Mouse (Mus musculus) intestine, embryonic 14.5 days (tissue): ENCODE data around the gene Il2rb. TPM values are rescaled to one million over a fixed set of nuclear protein-coding genes. Genes with fewer than 3 reads are reported as not detected.

Source experiments
- ATAC-seq: fragments of 200-750 bp; cut with Nextera tagmentation; replicated peaks from 2 replicates; pipeline ENCODE4 v1.8.0; 2017; ENCODE audit warnings: low read depth, moderate number of reproducible peaks, moderate TSS enrichment, moderate library complexity; ENCODE audit not compliant: low FRiP score, low TSS enrichment
- DNase-seq: peaks from one replicate; pipeline ENCODE4 v3.0.0-alpha.2; 2018; ENCODE audit warnings: low spot score
- H3K27ac ChIP-seq: fragments of 300-500 bp; sonication (generic); 2 replicates; pipeline ENCODE4 v1.5.1; 2014; ENCODE audit warnings: low read depth, mild to moderate bottlenecking, control low read depth
- H3K27me3 ChIP-seq: fragments of 300-500 bp; sonication (generic); replicated peaks from 2 replicates; pipeline ENCODE4 v1.6.1; 2014; ENCODE audit warnings: low read length, control low read depth; ENCODE audit not compliant: control insufficient read depth, insufficient read depth
- H3K36me3 ChIP-seq: fragments of 300-500 bp; sonication (generic); 2 replicates; pipeline ENCODE4 v1.6.1; 2014; ENCODE audit warnings: low read length, control low read depth; ENCODE audit not compliant: control insufficient read depth, insufficient read depth
- H3K4me1 ChIP-seq: fragments of 300-500 bp; sonication (generic); replicated peaks from 2 replicates; pipeline ENCODE4 v1.6.1; 2014; ENCODE audit warnings: low read length, control low read depth, mixed read lengths; ENCODE audit not compliant: control insufficient read depth, insufficient read depth
- H3K4me2 ChIP-seq: fragments of 300-500 bp; sonication (generic); 2 replicates; pipeline ENCODE4 v1.6.1; 2014; ENCODE audit warnings: low read length
- H3K4me3 ChIP-seq: fragments of 300-500 bp; sonication (generic); 2 replicates; pipeline ENCODE4 v1.5.1; 2014; ENCODE audit warnings: low read depth, low read length, control low read depth, mixed read lengths
- H3K9ac ChIP-seq: fragments of 300-500 bp; sonication (generic); 2 replicates; pipeline ENCODE4 v1.6.1; 2014; ENCODE audit warnings: mild to moderate bottlenecking, low read length
- H3K9me3 ChIP-seq: fragments of 300-500 bp; sonication (generic); 2 replicates; pipeline ENCODE4 v1.6.1; 2016; ENCODE audit warnings: low read length, control low read depth; ENCODE audit not compliant: control insufficient read depth
- WGBS: fragments of 180-500 bp; shearing (Covaris S2); extraction: QIAGEN DNeasy Blood & Tissue Kit; methylation state at CpG from one replicate; pipeline ENCODE4 v1.1.7; 2014; 5-methylcytosine and 5-hydroxymethylcytosine counted together
- polyA plus RNA-seq: library from polyadenylated mRNA; unstranded; fragments of >200 nt; fragmentation: Nextera tagmentation; extraction: Ambion mirVana; gene quantifications from 2 replicates; pipeline ENCODE4 v1.2.1, GENCODE M21; 2014

Gene Il2rb
- polyA plus RNA-seq, 1 experiment from 2014 or later = 1.1 TPM

DNA sequence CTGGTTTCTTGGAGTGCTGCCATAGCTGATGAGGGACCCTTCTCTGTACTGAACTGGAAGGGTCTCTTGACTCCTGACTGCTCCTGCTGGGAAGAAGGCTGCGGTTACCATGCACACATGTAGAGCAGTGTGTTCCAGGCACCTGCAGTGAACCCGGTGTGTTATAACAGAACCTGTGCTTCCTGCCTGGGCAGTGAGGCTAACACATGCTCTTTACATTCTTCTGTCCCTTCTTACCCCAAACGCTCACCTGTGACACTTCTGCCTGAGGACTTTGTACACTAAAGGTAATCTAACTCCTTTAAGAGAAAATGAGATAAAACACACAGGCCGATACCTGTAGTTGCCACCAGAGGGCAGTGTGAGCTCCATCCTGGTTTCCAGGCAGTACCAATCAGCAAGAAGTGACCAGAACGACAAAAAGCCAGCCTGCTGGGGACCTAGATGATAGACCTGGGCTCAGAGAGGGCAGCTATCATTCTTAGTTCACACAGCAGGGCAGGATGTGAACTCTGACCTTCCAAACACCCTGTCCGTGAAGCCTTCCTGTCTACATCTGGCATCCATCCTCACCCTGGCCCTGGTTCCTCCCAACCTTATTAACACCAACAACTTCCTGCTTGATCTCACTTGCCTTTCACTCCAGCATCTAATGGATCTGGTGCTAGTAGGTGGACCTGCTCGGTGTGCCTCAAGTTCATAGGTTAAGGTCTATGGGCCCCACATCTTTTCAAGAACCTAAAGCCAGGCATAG, 19.5 kb upstream of the Il2rb start:
- WGBS = 30% methylated on average over 7 of the region's 7 CpGs
- no peak overlapping the region for H3K4me3 ChIP-seq
- H3K4me1 ChIP-seq = 0 out of 2 replicates have a peak, but pooled peaks cover 9% of the 10 kb centered on the region
- H3K36me3 ChIP-seq = no peaks in the 10 kb centered on the region
- H3K27ac ChIP-seq = no peak overlapping the region
- no peak overlapping the region for H3K9ac ChIP-seq
- no peaks in the 10 kb centered on the region for H3K9me3 ChIP-seq
- peak; percentile 94 for DNase-seq
- no peak for ATAC-seq
- H3K27me3 ChIP-seq = no peaks in the 10 kb centered on the region
- no peak overlapping the region for H3K4me2 ChIP-seq

DNA sequence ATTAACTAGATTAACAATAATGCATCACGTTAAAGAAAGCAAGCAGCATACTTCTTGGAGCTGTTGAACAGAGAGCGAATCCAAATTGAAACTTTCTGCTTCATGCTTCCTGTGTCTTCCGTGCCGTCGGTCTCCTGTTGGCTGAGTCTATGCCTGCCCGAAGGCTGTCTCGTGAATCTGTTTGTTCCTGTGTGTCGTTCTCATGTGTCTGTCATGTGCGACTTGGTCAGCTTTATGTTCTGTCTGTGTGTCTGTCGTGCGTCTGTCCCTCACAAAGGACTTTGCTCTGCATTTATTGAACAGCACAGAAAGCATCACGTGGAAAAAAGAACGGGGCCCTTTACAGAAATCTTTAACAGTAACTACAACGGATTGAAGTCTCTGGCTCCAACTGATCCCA, 17.9 kb upstream of the Il2rb start:
- Histone ChIP-seq H3K4me3 (no peak overlapping the region), H3K36me3 (no peaks in the 10 kb centered on the region), H3K4me2 (no peak overlapping the region), H3K4me1 (0 out of 2 replicates have a peak, but pooled peaks cover 10% of the 10 kb centered on the region), H3K9ac (no peak overlapping the region), H3K9me3 (no peaks in the 10 kb centered on the region), H3K27ac (no peak overlapping the region), H3K27me3 (no peaks in the 10 kb centered on the region)
- DNase-seq = no peak
- no peak for ATAC-seq
- WGBS = 81% methylated on average over 14 of the region's 14 CpGs

DNA sequence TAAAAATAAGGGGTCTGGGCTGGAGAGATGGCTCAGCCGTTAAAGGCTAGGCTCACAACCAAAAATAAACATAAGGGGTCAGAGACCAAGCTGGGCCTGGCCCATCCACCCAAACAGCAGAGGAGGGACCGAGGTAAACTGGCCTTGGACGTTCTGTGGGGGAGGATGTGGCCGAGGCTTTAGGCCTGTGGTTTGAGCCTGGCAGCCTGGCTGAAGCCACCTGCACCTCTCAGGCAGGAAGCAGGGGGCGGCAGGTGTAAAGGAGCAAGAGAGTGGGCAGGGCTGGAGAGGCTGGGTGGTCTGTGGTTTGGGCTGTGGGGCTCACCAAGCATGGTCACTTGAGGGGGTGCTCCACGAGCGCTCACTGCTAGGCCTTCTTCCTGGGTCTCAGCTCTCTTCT, 16.9 kb upstream of the Il2rb start:
- 58% methylated on average over 7 of the region's 7 CpGs for WGBS
- ATAC-seq (no peak), DNase-seq (no peak)
- Histone ChIP-seq H3K4me3 (no peak overlapping the region), H3K36me3 (no peaks in the 10 kb centered on the region), H3K4me1 (0 out of 2 replicates have a peak, but pooled peaks cover 10% of the 10 kb centered on the region), H3K4me2 (no peak overlapping the region), H3K9ac (no peak overlapping the region), H3K27ac (no peak overlapping the region), H3K9me3 (no peaks in the 10 kb centered on the region), H3K27me3 (no peaks in the 10 kb centered on the region)

DNA sequence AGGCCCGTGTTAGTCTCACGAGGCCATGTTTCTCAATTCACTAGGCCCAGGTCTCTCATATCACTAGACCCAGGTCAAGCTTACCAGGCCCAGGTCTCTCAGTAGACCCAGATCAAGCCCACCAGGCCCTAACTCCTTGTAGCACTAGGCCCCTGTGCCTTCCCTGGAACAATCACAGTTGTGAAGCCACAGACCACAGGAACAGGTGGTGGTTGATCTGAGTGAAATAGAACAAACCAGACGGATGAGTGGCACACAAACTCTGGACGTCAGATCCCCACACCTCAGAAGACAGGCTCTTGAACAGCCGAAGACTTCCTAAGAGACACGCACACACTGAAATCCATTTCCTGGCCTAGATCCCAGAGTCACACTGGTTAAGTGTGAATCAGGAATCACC, 15.7 kb upstream of the Il2rb start:
- Histone ChIP-seq H3K4me3 (no peak overlapping the region), H3K4me1 (0 out of 2 replicates have a peak, but pooled peaks cover 10% of the 10 kb centered on the region), H3K4me2 (no peak overlapping the region), H3K27me3 (no peaks in the 10 kb centered on the region), H3K27ac (no peak overlapping the region), H3K9me3 (no peaks in the 10 kb centered on the region), H3K9ac (no peak overlapping the region), H3K36me3 (no peaks in the 10 kb centered on the region)
- DNase-seq (no peak), ATAC-seq (no peak)
- 89% methylated on average over 6 of the region's 6 CpGs for WGBS

DNA sequence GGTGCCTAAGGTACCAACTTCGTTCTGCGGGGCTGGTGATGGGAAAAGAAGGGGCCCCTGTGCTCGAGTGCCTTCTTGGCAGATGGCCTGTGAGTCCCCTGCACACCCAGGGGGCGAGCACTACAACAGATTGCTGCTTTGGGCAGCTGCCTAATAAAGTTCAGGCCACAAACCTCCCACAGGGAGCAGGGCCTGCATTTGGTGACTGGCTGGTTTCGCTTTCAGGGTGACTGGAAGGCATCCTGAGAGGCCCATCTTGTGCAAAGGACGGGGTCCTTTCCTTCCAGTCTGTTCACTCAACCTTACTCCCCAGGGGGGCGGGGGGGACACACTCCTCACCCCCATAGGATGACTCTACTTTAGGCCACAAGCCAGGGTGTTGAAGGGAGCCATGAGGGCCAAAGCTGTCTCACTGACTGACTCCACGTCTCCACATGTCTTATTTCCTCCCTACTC, 15.1 kb upstream of the Il2rb start:
- Histone ChIP-seq H3K4me2 (0 out of 2 replicates have a peak overlapping the region, but pooled peaks have one; percentile 8), H3K36me3 (no peaks in the 10 kb centered on the region), H3K27ac (no peak overlapping the region), H3K4me1 (0 out of 2 replicates have a peak, but pooled peaks cover 10% of the 10 kb centered on the region), H3K27me3 (no peaks in the 10 kb centered on the region), H3K9ac (0 out of 2 replicates have a peak overlapping the region, but pooled peaks have one; percentile 5), H3K4me3 (no peak overlapping the region), H3K9me3 (no peaks in the 10 kb centered on the region)
- 64% methylated on average over 8 of the region's 8 CpGs for WGBS
- ATAC-seq = no peak
- no peak for DNase-seq

DNA sequence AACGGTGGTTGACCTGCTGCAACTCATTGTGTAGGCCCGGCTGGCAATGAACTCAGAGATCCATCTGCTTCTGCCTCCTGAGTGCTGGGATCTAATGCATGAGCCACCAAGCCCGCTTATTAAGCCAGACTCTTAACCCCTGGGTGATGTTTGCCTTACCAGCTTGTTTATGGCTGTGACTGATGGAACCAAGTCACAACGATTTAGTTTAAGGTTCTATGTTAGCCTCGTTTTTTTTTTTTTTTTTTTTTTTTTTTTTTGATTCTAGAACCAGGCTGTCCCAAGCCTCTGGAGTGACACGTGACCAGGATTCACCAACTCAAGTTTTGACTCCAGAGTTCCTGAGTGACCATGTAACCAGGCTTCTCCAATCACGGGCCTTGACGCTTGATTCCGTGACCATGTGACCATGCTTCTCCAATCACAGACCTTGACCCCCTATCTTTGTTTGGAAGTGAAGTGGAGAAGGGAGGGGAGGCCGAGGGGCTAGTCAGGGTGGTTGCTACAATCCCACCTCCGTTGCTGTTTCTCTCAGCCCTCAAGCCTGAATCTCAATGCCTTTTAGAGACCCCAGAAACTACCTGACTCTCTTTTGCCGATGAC, 14.3 kb upstream of the Il2rb start:
- no peak overlapping the region for H3K27ac ChIP-seq
- ATAC-seq (peak; percentile 47; the same call in 1 of the 2 replicates), DNase-seq (no peak)
- H3K4me3 ChIP-seq = no peak overlapping the region
- H3K36me3 ChIP-seq = no peaks in the 10 kb centered on the region
- no peaks in the 10 kb centered on the region for H3K27me3 ChIP-seq
- 0 out of 2 replicates have a peak, but pooled peaks cover 8% of the 10 kb centered on the region for H3K4me1 ChIP-seq
- 0 out of 2 replicates have a peak overlapping the region, but pooled peaks have one; percentile 8 for H3K4me2 ChIP-seq
- 44% methylated on average over 12 of the region's 12 CpGs for WGBS
- no peak overlapping the region for H3K9ac ChIP-seq
- H3K9me3 ChIP-seq = 0 out of 2 replicates have a peak, but pooled peaks cover 4% of the 10 kb centered on the region

DNA sequence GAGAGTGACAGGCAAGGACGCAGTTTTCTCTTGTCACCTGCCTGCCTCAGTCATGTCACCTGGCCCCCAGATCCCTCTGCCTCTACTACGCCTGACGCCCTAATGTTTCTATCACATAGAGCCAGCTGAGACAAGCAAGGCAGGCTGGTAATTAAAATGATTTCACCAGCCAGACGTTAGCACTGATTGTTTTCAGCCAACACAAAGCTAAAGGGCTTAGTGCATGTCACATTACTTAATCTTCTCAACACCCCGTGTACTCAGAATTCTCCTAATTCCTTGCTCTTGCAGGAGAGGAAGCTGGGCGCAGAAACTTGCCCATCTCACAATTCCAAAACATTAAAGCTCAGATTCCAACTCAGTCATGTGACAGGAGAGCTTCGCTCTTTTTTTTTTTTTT, 13.4 kb upstream of the Il2rb start:
- no peaks in the 10 kb centered on the region for H3K36me3 ChIP-seq
- DNase-seq = no peak
- no peak for ATAC-seq
- no peak overlapping the region for H3K27ac ChIP-seq
- H3K4me2 ChIP-seq = no peak overlapping the region
- no peak overlapping the region for H3K4me3 ChIP-seq
- H3K27me3 ChIP-seq = no peaks in the 10 kb centered on the region
- H3K9me3 ChIP-seq = 0 out of 2 replicates have a peak, but pooled peaks cover 4% of the 10 kb centered on the region
- 66% methylated on average over 7 of the region's 7 CpGs for WGBS
- 0 out of 2 replicates have a peak, but pooled peaks cover 6% of the 10 kb centered on the region for H3K4me1 ChIP-seq
- no peak overlapping the region for H3K9ac ChIP-seq

DNA sequence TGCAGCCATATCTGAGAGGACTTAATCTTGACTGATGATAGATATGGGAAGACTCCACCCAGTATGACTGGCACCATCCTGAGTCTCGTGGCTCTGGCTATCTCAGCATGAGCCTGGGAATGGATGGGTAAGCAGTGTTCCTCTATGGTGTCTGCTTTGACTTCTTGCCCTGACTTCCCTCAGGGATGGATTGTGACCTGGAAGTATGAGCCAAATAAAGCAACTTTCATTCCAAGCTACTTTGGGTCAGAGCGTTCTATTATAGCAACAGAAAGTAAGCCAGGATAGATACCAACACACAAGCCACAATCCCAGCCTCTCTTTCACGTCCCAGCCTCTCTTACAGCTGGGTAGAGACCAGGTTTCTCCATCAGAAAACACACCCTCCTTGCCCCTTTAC, 10.5 kb upstream of the Il2rb start:
- no peak for ATAC-seq
- WGBS = 82% methylated on average over 3 of the region's 3 CpGs

More for the DNA sequence above, 10.5 kb upstream of the Il2rb start:
- Histone ChIP-seq H3K4me1 (0 out of 2 replicates have a peak, but pooled peaks cover 6% of the 10 kb centered on the region), H3K9ac (no peak overlapping the region), H3K4me2 (no peak overlapping the region), H3K27ac (no peak overlapping the region), H3K27me3 (no peaks in the 10 kb centered on the region), H3K36me3 (no peaks in the 10 kb centered on the region), H3K4me3 (no peak overlapping the region), H3K9me3 (0 out of 2 replicates have a peak, but pooled peaks cover 4% of the 10 kb centered on the region)
- no peak for DNase-seq
